25 mouse cellular contexts compared by ENCODE assay signal in genomic region chr5:118352142-118352541, GRCm38 (mm10).
DNase-seq lines count a peak whose midpoint lies in the region; ATAC-seq and TF ChIP-seq lines count a peak whose summit lies in the region.
"Had no signal": no experiment of that assay in that cellular context is flagged by ENCODE, and none has a peak within 500 bp of the region (broad histone marks: within the 10 kb centered on the region; RNA-seq: fewer than 3 reads in every experiment).

No protein-coding gene starts in this region.

- no peaks in the 10 kb centered on the region for H3K36me3 ChIP-seq in midbrain, embryonic 14.5 days (ENCODE audit: control insufficient read depth, insufficient read depth, low read length)
- H3K36me3 ChIP-seq: embryonic facial prominence, embryonic 13.5 days; forebrain, embryonic 12.5 days; G1E; heart, embryonic 15.5 days; hindbrain, embryonic 13.5 days had no signal

- no peak for DNase-seq in frontal cortex, postnatal 14 days (ENCODE audit: low spot score in 2 of 2)
- DNase-seq in right cerebral cortex, adult 18-20 months: peak; percentile 82
- DNase-seq in right cerebral cortex, postnatal 10 days (ENCODE audit: low spot score in 2 of 2): no peak
- peak in 1 of 2 experiments; percentile 36 for DNase-seq in left cerebral cortex, adult 2 months (ENCODE audit: extremely low spot score in 1 of 2, low spot score in 2 of 2)
- DNase-seq in lung, postnatal 10 days: no peak
- DNase-seq in midbrain, embryonic 14.5 days: no peak
- DNase-seq: adrenal gland, adult 8-10 months; adrenal gland, postnatal 36 days; B cell, adult 2 months; cerebellum, adult 11 months; cerebellum, adult 8-10 months; cerebellum, postnatal 14 days; gastrocnemius, postnatal 10 days; heart, adult 2 months; heart, postnatal 14 days had no signal

- ATAC-seq in frontal cortex, adult (ENCODE audit: low TSS enrichment): peak; percentile 91
- ATAC-seq in midbrain, embryonic 14.5 days (ENCODE audit: low FRiP score, low TSS enrichment): no peak
- ATAC-seq: CD4-positive, CD25-positive, alpha-beta regulatory T cell, adult 4 months; forebrain, embryonic 16.5 days; hindbrain, postnatal 0 days had no signal

- peak overlapping the region; percentile 87 for H3K27ac ChIP-seq in left cerebral cortex, adult 2 months
- H3K27ac ChIP-seq in midbrain, embryonic 14.5 days (replicated peaks; ENCODE audit: low read depth, low read length): no peak overlapping the region
- H3K27ac ChIP-seq: embryonic facial prominence, embryonic 13.5 days; forebrain, embryonic 12.5 days; heart, adult 2 months; heart, embryonic 15.5 days; hindbrain, embryonic 13.5 days; hindbrain, postnatal 0 days had no signal

- intact Hi-C loops in left cerebral cortex, adult 2 months (cut with DNase I): no loop called here

- WGBS in midbrain, embryonic 14.5 days: 92% methylated on average over 4 of the region's 4 CpGs

- no peak overlapping the region for H3K4me2 ChIP-seq in midbrain, embryonic 14.5 days (ENCODE audit: low read length)
- H3K4me2 ChIP-seq: embryonic facial prominence, embryonic 13.5 days; forebrain, embryonic 12.5 days; heart, embryonic 11.5 days; heart, embryonic 15.5 days; hindbrain, embryonic 13.5 days had no signal

- no peak overlapping the region for H3K4me3 ChIP-seq in left cerebral cortex, adult 2 months
- no peak overlapping the region for H3K4me3 ChIP-seq in midbrain, embryonic 14.5 days (replicated peaks; ENCODE audit: low read depth, low read length)
- H3K4me3 ChIP-seq: embryonic facial prominence, embryonic 13.5 days; forebrain, embryonic 12.5 days; heart, adult 2 months; heart, embryonic 15.5 days; hindbrain, embryonic 13.5 days had no signal

- no peaks in the 10 kb centered on the region for H3K9me3 ChIP-seq in midbrain, embryonic 14.5 days (ENCODE audit: control insufficient read depth, low read length)
- H3K9me3 ChIP-seq: embryonic facial prominence, embryonic 13.5 days; heart, embryonic 15.5 days had no signal

- no peak for TF ChIP-seq CTCF in left cerebral cortex, adult 2 months (IDR thresholded peaks at IDR 0.05)

- peaks cover 4% of the 10 kb centered on the region for H3K4me1 ChIP-seq in midbrain, embryonic 14.5 days (ENCODE audit: control insufficient read depth, insufficient read depth, low read length)

- no peak overlapping the region for H3K9ac ChIP-seq in midbrain, embryonic 14.5 days (replicated peaks; ENCODE audit: low read length)
- H3K9ac ChIP-seq: embryonic facial prominence, embryonic 13.5 days; forebrain, embryonic 12.5 days; heart, embryonic 15.5 days; hindbrain, embryonic 13.5 days had no signal

- H3K27me3 ChIP-seq in midbrain, embryonic 14.5 days (ENCODE audit: control insufficient read depth, insufficient read depth, low read length): no peaks in the 10 kb centered on the region
- H3K27me3 ChIP-seq: embryonic facial prominence, embryonic 13.5 days; forebrain, embryonic 12.5 days; heart, embryonic 15.5 days; hindbrain, embryonic 13.5 days had no signal
